Mouse (Mus musculus) inflammation-experienced regulatory T-cells, adult 6 months (primary cell): Measurements from ENCODE around the gene Npvf. TPM values are rescaled to one million over a fixed set of nuclear protein-coding genes. Genes with fewer than 3 reads are reported as not detected.

Experiments used
- ATAC-seq: one replicate; pipeline ENCODE4 v1.8.0; 2017
- polyA plus RNA-seq, 3 experiments: library from polyadenylated mRNA; unstranded; fragments of 100-300 nt; shearing (Covaris generic); gene quantifications; one replicate each; pipeline ENCODE4 v1.2.1; 2017

Npvf gene
- not detected for polyA plus RNA-seq

DNA sequence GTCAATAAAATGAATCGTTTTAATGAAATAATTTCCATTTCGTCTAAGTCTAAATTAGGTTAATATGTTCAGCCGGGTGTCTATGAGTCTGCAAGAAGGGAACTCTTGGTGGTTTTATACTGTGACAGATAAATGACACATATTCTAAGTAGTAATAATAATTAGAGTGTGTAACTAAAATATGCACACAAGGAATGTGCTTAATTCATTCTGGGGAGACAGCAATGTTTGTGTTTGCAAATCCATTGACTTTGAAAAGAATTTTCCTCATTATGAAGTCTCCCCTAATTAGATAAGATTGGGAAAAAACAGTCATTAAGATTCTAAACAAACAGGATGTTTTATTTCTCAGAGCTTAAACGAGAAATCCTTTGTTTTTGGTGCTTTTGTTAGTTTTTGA is at the start of gene Npvf:
Npvf (minus strand) TSS at position 84 of the 400 bp plus-strand sequence.
- no peak for ATAC-seq

DNA sequence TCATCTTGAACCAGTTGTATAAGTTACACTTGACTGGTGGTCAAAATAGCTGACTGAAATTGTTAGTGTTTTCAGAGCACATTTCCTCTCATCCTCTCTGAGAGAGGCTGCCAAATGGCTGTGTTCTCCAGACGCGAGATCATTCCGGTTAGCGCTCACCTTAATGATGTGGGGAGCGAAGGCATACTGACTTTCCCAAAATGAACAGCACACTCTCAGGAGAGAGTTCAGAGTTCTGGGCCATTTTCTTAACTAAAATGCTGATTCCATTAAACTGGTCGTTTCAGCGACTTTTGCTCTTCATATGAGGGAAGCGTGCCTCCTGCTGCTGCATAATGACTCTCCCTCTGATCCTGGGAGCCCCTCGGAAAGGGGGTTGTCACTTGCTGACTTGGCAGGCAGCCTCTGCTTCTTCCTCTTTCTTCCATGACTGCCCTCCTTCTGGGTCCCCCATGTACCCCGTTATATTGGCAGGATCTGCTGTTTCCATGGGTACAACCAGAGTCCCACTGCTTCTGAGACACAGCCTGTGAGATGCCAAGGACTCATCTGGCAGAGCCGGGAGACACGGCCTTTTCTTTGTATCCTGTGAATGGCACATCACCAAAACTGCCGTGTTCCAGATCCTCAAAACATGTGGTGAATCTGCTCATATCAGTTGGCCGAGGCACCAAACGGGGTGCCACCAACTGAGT is 35.0 kb upstream of the Npvf start:
- no peak for ATAC-seq

DNA sequence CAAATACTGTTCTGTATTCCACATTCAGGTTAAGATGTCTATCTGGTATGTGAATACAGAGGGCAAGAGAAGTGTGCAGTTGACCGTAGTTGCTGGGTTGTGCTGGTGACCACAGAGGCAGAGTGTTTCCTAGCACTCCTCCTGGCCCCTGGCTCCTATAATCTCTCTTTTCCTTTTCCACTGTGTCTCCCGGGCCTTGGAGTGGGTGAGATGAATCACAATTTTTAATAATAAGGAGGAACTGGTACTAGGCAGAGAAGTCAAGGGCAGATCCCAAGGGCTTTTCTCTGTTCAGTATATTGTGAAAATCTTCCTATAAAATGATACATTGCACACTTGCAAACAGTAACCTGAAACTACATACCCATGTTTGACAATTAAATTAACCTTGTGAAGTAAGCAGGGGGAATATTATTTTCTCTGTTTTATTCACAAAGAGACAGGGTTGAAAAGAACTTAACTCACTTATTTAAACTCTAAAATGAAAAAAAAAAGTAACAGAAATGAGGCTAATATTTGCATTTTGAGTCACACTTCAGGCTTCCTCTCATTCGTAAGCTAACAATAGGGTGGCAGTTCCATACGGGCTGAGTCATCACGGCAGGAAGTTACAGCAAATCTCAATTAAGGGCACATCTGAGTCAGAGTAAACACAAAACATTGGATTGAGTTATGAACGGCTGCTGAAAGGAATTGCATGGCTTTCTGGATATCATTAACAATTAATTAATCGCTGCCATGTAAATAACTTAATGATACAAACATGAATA is 30.6 kb upstream of the Npvf start:
- peak; percentile 87 for ATAC-seq

DNA sequence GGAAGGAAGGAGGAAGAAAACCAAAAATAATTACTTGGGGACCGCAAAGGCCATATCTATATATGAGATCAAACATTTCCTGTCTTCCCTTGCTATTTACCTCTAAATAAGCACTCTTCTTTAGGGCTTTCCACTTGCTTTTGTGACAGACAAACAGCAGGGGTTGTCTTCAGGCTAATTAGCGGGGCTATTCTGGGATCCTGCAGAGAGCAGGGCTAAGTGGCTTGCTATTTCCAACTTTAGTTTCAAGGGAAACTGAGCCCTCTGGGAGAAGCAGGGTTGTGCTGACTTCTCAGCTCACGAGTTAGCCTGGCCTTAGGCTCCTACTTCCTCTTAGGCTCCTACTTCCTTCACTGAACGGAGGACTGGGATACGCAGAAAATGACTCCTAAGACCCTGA is 27.3 kb upstream of the Npvf start:
- no peak for ATAC-seq

DNA sequence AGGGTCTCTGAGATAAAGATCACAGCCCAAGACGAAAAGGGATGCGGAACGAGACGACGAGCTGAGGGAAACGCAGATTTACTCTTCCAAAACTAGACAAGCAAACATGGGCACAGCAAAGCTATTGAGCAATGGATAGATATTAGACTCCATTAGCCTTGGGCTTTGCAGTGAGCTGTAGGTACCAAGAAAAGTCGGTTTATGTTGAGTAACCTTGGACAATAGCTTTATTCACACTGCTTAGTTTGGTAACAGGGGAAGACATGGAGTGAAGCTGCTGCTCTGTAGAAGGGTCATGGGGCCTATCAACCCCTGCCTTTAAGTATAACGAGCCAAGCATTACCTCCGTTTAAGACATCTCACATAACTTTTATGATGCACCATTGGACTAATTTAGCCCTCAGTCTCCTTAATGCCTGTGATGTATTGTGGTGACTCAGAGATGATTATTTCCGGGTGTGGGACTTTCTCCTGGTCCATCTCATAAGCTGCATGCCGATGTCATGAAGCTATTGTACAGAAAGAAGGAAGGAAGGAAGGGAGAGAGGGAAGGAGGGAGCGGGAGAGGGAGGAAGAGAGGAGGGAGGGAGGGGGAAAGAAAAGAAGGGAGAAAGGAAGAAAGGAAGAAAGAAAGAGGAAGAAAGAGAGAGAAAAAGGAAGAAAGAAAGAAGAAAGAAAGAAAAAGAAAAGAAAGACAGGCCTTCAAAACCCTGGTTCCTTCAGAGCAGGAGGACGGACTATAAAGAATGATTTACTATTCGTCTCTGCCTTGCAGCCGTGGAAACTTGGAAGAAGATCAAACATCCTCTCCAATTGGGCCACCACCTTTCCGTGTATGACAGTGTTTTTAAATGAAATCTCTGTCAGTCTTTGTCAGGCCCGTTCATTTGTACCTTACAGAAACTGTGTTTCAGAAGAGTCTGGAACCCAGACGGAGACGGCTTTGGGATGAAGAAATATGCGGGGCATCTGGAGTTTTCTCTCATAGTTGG is 26.3 kb upstream of the Npvf start:
- no peak for ATAC-seq

DNA sequence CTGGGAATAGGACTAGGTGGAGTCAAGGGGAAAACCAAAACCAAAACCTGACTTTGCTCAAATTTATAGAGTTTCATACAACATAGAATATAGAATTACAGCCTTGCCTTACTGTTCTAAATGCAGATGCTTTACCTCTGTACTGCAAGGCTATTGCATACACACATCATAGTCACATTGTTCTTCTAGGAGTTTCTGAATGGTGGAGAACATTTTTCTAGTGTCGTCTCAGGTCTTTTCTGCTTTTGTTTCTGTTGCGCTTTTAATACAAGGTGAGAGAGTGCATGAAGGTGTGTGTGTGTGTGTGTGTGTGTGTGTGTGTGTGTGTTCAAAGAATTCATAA is 25.2 kb upstream of the Npvf start:
- no peak for ATAC-seq

DNA sequence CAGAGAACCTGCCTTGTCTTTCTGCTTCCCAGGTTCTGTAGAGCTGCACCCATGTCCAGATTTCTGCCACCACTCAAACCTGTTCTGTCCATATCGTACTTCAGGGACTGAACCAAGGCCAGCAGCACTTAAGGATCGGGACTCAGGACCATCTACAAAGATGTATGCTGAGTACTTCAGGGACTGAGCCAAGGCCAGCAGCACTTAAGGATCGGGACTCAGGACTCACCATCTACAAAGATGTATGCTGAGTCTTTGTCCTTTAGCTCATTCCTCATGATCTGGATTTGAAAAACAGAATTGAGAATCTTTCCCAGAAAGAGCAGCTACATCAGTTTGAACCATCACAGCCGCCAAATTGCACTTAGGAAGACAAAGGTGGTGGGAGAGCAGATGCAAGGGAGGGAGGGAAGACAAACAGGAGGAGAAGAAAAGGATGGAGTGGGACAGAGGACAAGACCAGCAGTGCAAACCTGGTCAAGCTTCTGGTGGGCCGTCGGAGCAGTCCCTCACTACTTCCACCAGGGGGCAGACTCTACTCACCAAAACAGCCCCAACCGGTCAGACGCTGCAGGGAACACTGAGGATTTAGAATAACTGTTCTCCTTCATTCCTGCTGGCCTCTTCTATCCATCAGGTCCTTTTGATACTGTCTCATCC is 24.7 kb upstream of the Npvf start:
- ATAC-seq: no peak

DNA sequence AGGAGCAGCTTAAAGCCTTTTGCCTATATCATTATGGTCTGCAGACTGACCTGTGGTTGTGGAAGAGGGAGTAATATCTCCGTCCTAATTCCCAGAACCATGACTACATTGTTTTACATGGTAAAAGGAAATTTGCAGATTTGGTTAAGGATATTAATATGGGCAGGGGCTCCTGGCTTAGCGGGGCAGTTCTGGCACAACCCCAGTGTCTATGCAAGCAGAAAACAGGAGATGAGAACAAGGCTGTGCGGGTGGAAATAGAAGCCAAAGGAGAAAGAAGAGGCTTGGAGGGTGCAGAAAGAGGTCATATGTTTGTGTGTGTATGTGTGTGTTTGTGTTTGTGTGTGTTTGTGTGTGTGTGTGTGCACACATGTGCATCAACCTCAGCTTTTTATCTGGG is 17.0 kb upstream of the Npvf start:
- ATAC-seq: no peak

DNA sequence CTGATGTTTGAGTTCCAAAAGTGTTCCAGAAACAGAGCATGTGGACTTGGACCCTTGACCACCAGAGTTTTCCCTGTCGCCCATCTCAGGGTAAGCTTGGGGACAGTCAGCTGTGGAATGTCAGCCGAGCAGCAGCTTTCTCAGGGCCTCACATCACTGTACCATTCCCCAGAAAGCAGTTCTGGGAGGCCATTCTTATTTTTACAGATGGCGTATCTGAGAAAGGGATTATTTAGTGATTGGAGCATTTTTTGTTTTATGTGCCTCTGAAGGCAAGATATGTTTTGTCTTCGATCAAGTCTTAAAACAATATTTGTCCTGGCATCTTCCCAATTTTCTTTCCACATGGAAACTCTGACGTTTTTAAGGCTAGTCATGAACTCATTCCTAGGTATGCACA is 12.7 kb upstream of the Npvf start:
- no peak for ATAC-seq

DNA sequence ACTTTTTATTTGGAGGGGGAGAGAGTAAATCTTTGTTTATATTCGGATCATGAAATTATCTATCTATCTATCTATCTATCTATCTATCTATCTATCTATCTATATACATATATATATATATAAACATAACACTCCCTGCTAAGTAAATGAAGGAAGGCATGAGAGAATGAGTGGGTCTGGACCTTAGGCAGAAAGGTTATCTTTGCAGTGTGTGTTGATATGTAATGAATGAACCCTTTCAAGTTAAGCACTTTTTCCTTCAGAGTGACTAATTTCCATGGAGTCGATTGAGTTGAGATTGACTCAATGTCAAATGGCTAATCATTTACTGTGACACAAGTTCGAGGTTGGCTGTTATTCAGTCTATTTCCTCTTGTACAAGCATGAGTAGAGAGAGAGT is 10.8 kb upstream of the Npvf start:
- ATAC-seq: no peak

DNA sequence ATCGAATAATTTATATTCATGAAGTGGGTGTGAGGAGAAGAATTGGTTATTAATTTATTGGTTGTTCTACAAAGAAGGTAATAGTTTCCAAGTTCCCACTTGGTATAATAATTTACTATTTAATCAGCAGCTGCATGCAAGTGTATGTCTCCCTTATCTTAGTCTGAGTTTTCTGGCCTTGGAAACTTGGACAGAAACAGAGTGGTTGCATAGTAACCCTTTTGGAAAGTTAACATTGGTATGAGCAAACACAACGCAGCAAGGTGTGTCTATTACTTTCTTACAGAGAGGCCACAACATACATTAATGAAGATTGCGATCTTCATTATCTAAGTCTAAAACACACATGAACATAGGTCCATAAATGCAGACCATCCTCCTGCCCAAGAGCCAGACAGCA is 10.0 kb upstream of the Npvf start:
- ATAC-seq: no peak

DNA sequence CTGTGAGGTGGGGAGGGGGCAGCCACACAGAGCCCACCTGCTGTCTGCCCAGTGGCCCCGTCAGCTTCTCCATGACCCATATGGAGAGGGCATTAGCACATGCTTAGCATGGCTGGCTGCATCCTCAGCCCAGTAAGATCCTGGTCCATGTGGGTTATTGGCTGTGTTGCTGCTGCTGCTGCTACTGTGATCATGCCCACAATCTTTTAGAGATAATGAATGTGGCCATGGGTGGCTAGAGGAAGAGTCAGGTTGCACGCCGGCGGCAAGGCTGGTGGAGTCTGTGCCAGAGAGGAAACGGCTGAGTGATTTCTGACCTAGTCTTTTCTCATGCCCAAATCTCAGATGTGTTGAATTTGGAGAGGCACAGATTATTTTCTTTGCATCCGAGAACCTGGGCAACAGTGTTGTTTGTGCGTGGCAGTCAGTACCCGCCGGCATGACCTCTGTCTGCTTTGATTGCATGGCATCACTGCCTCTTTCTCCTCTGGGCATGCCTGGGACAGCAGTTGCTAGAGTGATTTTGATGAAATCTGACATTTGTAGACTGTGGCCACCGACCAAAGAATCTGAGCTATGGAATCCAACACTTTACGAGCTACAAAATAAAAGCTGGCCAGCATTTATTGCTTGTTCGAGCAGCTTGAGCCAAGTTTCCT is 8.8 kb upstream of the Npvf start:
- no peak for ATAC-seq

DNA sequence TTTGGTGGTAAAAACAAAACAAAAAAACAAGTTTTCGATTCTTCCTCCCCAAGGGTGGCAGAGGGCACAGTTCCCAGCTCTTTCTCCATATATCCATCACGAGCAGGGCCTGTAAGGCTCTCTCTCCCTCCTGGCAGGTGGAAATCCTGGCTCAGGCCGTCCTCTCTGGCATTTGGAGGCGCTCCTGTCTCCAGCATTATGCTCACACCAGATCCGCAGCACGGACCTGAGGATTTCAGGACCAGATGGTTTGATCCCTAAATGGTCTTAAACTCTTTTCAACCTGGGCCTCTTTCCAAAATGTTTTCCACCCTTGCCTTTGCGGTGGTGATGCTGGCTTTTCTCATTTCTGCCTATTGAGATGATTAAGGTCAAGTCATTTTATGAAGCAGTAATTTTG is 7.5 kb upstream of the Npvf start:
- ATAC-seq: no peak

DNA sequence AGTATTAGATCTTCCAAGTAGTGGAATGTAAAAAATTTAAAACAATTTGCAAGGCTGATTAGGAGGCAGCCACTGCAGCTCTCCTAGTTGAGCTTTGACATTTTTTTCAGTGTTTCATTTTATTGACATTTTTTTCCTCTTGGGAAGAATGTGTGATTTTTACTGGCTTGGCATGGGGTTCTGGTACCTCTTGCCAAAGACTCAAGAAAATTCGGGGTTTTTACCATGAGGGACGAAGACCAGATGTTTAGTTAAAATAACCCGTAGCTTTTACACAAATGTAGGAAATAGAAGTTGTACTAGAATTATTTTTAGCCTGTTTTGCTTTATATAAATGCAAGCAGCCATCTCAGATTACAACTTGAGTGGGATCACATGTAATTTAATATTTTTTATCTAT is 4.2 kb upstream of the Npvf start:
- no peak for ATAC-seq

DNA sequence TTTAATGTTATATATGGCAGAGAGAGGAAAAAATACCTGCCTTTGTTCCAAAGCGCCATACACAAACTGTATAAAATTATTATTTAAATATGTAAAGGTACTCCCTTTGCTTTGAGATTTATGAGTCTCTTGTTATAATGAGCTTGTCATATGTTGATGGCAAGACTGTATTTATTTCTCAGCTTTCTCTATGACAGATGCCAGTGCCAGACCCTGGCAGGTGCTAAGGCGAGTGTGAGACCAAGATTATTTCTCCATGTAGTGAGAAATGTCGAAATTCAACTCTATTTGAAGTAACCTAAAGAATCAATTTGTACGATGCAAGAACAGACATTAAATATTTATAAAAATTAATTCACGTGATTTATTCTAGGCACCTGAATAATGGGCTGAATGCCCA is 3.8 kb upstream of the Npvf start:
- ATAC-seq: no peak

DNA sequence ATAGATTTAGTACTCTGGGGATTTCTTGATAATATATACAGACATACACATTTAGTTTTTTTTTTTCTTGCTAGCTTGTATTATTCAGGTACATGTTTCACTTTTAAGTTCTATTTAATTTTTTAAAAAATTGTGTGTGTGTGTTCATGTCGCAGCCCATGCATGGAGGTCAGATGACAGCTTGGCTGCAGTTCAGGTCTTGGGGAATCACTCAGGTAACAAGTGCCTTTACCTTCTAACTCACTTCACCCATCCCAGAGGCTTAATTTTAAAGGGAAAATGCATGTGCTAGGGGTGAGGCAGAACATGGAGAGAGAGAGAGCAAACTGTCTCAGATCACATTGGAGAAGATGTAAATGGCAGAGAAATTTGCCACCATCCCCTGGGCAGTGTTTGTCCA is 2.2 kb upstream of the Npvf start:
- ATAC-seq: no peak

DNA sequence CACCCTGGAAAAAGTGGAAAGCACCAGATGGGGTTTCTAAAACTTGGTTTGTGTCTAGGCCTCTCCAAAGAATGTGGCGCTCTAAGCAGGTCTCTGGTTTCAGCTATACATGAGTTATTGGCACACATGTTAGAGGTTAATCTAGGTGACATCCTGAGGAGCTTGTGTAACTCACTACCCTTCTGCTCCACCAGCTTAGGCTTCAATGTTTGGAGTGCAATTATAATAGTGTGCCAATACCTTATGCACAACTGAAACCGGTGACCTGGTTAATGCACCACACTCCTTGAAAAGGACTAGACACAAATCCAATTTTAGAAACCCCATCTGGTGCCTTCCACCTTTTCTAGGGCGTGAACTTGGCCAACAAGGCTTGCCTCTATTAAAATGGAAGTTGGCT is 1.7 kb upstream of the Npvf start:
- ATAC-seq: no peak

DNA sequence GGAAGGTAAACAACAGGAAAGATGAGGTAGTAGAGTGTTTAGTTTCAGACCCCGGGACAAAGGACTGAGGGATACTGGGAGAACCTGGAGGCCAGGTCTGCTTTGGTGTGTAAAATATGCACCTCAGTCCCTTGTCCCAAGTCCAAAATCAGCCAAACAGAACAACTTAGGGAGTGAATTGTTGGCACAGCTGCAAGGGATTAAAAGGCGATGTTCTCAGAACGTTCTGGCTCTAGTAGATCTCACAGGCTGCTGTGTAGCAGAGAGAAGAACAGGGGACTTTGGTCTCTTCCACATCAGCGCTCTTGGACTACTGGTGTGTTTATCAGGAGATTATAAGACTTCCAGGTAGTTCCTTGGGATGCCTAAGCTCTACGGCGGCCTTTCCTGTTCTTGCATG is 6.6 kb downstream of the Npvf start:
- ATAC-seq: no peak

DNA sequence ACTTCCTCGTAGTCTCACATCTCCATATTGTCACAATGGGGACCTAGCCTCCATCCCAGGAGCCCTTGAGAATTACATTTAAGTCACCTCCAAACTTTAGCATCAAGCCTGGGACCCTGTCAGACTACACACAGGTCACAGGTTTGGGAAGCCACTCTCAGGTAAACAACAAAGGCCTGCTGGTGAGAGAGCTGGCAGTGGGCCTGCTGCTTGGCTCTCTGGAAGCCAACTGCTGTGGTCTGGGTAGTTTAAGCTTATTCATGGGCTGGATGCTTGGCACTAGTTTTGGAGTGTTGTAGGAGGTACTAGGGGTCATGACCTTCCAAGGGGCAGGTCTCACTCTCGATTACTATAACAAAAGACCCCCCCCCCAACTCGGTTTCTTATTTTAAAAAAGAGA is 7.6 kb downstream of the Npvf start:
- ATAC-seq: no peak

DNA sequence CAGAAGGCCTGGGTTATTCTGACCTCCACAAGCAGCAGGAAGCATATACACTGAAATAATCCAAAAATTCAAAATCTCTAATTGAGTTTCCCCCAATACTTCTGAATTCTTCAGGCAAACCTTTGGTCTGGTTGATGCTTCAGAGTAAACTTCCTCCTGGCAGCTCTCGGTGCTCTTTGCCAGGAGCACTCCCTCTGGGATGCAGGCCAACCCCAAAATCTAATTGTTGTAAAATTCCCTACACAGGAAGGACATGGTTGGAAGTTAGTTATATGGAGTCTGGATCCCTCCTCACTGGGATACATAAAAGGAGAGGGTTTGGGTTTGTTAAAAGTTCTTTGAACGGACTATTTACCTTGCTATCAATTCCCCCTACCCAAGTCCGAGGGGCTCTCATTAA is 9.5 kb downstream of the Npvf start:
- ATAC-seq: no peak

DNA sequence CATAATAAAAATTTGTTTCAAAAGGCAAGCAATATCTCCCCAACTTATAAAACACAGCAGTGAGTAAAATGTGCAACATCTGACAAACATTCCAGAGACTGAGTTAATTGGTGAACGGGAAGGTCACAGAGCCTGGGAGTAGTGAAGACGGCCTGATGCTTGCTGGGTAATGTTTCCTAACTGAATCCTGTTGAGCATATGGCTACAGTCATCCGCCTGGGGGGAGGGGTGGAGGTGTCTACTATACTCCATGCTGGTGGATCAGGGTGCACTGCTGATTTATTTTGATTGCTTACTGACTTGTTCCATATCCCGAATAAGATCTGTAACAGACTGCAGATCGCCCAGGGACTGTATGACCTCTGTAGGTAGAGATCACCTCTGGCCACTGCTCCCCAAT is 12.3 kb downstream of the Npvf start:
- no peak for ATAC-seq

DNA sequence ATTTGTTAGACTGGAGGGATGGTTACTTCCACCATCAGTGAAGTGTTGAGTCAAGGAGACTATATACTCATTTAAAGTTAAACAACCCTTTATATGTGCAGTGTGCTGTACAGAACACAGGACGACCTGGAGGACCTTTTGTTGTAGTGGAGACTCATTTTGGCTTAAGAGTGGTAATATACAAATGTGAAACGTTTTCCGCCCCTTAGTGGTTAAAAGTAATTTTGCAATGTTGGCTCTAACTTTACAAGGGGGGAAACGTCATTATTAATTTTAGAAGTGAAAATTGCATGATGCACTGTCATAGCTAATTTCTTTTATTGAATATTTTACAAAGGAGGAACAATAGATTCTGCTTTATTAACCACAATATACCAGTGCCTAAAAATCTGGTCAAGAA is 13.9 kb downstream of the Npvf start:
- no peak for ATAC-seq
